In the genomic region with DNA sequence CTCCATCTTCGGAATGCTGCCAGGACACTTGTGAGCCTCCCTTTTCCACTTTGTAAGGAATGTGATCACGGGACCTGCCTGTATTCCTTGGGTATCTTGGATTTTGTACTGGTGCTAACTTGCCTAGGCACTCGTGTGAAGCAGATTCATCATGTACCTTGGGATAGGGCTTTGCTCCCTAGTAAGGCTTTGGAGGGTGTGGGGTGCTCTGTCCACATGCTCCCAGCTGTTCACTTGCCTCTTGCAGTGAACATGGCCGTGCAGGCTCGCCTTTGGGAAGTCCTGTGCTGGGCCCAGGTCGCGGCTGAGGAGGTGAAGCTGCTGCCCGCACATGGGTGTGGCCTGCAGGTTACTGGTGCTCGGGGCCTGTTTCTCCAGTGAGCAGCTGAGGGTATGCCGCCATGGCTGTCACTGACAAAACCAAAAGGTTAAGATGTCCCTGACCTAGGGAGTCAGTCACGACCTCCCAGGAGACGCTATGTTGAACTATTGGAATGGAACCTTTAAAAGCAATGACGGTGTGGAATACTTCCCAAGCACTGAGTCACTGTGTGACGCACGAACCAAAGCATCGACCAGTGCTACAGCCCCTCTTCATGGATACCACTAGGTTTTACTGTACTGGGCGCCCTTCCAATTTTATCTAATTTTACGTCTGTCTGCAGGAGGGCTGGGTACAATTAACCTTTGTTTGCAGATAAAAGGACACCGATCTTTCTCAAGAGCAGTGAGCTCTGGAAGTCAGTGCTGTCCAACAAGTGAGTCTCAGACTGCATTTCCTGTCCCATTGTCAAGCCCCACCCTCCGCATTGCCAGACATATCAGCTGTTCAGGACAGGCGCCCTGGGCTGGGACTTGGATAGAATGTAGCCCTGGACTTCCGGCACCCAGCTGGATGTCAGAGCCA, we compare ENCODE assay signal across 9 mouse cellular contexts. TPM values are rescaled to one million over a fixed set of nuclear protein-coding genes. Genes with fewer than 3 reads are reported as not detected.
A peak's percentile ranks its signal among the peaks of the same experiment; 100 is the strongest.
DNase-seq lines count a peak whose midpoint lies in the region; ATAC-seq and TF ChIP-seq lines count a peak whose summit lies in the region.
"Had no signal": no experiment of that assay in that cellular context is flagged by ENCODE, and none has a peak within 500 bp of the region (broad histone marks: within the 10 kb centered on the region; RNA-seq: fewer than 3 reads in every experiment).

No protein-coding gene starts in this region.

- no peak overlapping the region for H3K4me2 ChIP-seq in forebrain, embryonic 12.5 days

- peak; percentile 31; the same call in 1 of the 2 replicates for TF ChIP-seq POLR2A in cerebellum, adult 2 months (IDR thresholded peaks at IDR 0.05; ENCODE audit: borderline replicate concordance, insufficient read depth, low read length)

- H3K27ac ChIP-seq in cerebellum, adult 2 months (ENCODE audit: insufficient read depth, low read length): 0 out of 2 replicates have a peak overlapping the region, but pooled peaks have one; percentile 23
- peak overlapping the region; percentile 61 for H3K27ac ChIP-seq in forebrain, embryonic 12.5 days

- no peaks in the 10 kb centered on the region for H3K9me3 ChIP-seq in forebrain, embryonic 12.5 days

- WGBS in cerebellum, adult 2 months: 22% methylated on average over 22 of the region's 22 CpGs
- WGBS in forebrain, embryonic 12.5 days: 12% methylated on average over 22 of the region's 22 CpGs

- H3K27me3 ChIP-seq in cerebellum, adult 2 months (ENCODE audit: control insufficient read depth, insufficient read depth, low read length): no peaks in the 10 kb centered on the region
- H3K27me3 ChIP-seq in forebrain, embryonic 12.5 days: no peaks in the 10 kb centered on the region
- H3K27me3 ChIP-seq: Patski had no signal

- intact Hi-C loops in heart, postnatal 14 days (cut with DNase I): loop anchor here (1.0 kb wide), 1 partner anchor 9 kb away; no protein-coding TSS in a partner anchor

- peaks cover 11% of the 10 kb centered on the region for H3K4me1 ChIP-seq in cerebellum, adult 2 months (ENCODE audit: control insufficient read depth, insufficient read depth, low read length)
- H3K4me1 ChIP-seq in forebrain, embryonic 12.5 days: peaks cover 52% of the 10 kb centered on the region

- no peak overlapping the region for H3K9ac ChIP-seq in forebrain, embryonic 12.5 days

- H3K4me3 ChIP-seq in cerebellum, adult 2 months (replicated peaks; ENCODE audit: insufficient read depth, low read depth, low read length): no peak overlapping the region
- 0 out of 2 replicates have a peak overlapping the region, but pooled peaks have one; percentile 2 for H3K4me3 ChIP-seq in forebrain, embryonic 12.5 days (replicated peaks)

- peak; percentile 49 to 53 for DNase-seq in cerebellum, adult 2 months
- no peak for DNase-seq in cerebellum, adult 11 months
- DNase-seq in adipocyte (ENCODE audit: low spot score): peak; percentile 88
- peak; percentile 77 to 81 for DNase-seq in heart, postnatal 14 days
- DNase-seq in layer of hippocampus, postnatal 14 days (ENCODE audit: low spot score in 2 of 2): peak; percentile 65 to 67
- DNase-seq in lung, postnatal 25 days (ENCODE audit: low spot score): peak; percentile 78
- DNase-seq in testis, postnatal 10 days (ENCODE audit: low spot score): peak; percentile 76

- 0 out of 2 replicates have a peak, but pooled peaks have one; percentile 2 for TF ChIP-seq CTCF in cerebellum, adult 2 months (IDR thresholded peaks at IDR 0.05; ENCODE audit: borderline replicate concordance, insufficient read depth, low read depth, low read length)

- ATAC-seq in forebrain, embryonic 12.5 days (ENCODE audit: low FRiP score): no peak
- ATAC-seq: Patski had no signal

- peaks cover 65% of the 10 kb centered on the region for H3K36me3 ChIP-seq in forebrain, embryonic 12.5 days (replicated peaks)

RNA-seq across cellular contexts. Expression of gene Gapdh, which starts 5.2 kb away (rescaled TPM):
- 5,061 and 5,782 TPM in 2 replicates for polyA plus RNA-seq in cerebellum, adult 2 months (2012; rRNA removed)
- 2,231 and 2,319 TPM in 2 replicates for polyA plus RNA-seq in forebrain, embryonic 12.5 days (2016; fragmentation: Nextera tagmentation; extraction: Ambion mirVana)
- 1,000 to 10,000 TPM; 3,924 to 4,148 TPM for total RNA-seq in heart, postnatal 14 days (2021)
- 1,000 to 10,000 TPM; 2,098 to 2,176 TPM for total RNA-seq in layer of hippocampus, postnatal 14 days (2021)

RNA-seq across cellular contexts. Expression of gene Iffo1, which starts 16.1 kb away (rescaled TPM):
- 95.4 and 96.0 TPM in 2 replicates for polyA plus RNA-seq in cerebellum, adult 2 months (2012; rRNA removed)
- polyA plus RNA-seq in forebrain, embryonic 12.5 days (2016; fragmentation: Nextera tagmentation; extraction: Ambion mirVana): 15.9 and 16.0 TPM in 2 replicates
- 10 to 100 TPM in 1 of 2 experiments, 1 to 10 TPM in 1; 10.0 to 16.1 TPM for total RNA-seq in heart, postnatal 14 days (2021)
- 10 to 100 TPM; 64.7 to 73.2 TPM for total RNA-seq in layer of hippocampus, postnatal 14 days (2021)

RNA-seq across cellular contexts. Expression of gene Nop2, which starts 29.4 kb away (rescaled TPM):
- polyA plus RNA-seq in cerebellum, adult 2 months (2012; rRNA removed): 24.5 and 24.9 TPM in 2 replicates
- polyA plus RNA-seq in forebrain, embryonic 12.5 days (2016; fragmentation: Nextera tagmentation; extraction: Ambion mirVana): 62.9 and 63.6 TPM in 2 replicates
- total RNA-seq in heart, postnatal 14 days (2021): 10 to 100 TPM; 16.2 to 19.9 TPM
- 10 to 100 TPM; 29.2 to 30.5 TPM for total RNA-seq in layer of hippocampus, postnatal 14 days (2021)

RNA-seq across cellular contexts. Expression of gene Ncapd2, which starts 30.4 kb away (rescaled TPM):
- 80.8 and 85.4 TPM in 2 replicates for polyA plus RNA-seq in cerebellum, adult 2 months (2012; rRNA removed)
- polyA plus RNA-seq in forebrain, embryonic 12.5 days (2016; fragmentation: Nextera tagmentation; extraction: Ambion mirVana): 221 and 246 TPM in 2 replicates
- total RNA-seq in heart, postnatal 14 days (2021): 10 to 100 TPM; 28.1 to 33.4 TPM
- 10 to 100 TPM; 26.8 to 29.8 TPM for total RNA-seq in layer of hippocampus, postnatal 14 days (2021)

RNA-seq across cellular contexts. Expression of gene Mrpl51, which starts 30.5 kb away (rescaled TPM):
- 61.6 and 70.4 TPM in 2 replicates for polyA plus RNA-seq in cerebellum, adult 2 months (2012; rRNA removed)
- polyA plus RNA-seq in forebrain, embryonic 12.5 days (2016; fragmentation: Nextera tagmentation; extraction: Ambion mirVana): 192 and 193 TPM in 2 replicates
- total RNA-seq in heart, postnatal 14 days (2021): 100 to 1,000 TPM; 279 to 289 TPM
- 10 to 100 TPM; 67.7 to 74.4 TPM for total RNA-seq in layer of hippocampus, postnatal 14 days (2021)
